Mouse (Mus musculus) limb, embryonic 12.5 days (tissue): ENCODE results near the gene Hacd2. TPM values are rescaled to one million over a fixed set of nuclear protein-coding genes. Genes with fewer than 3 reads are reported as not detected.

Experiments used
- ATAC-seq: fragments of 200-750 bp; cut with Nextera tagmentation; 2 replicates; pipeline ENCODE4 v1.8.0; 2017; ENCODE audit warnings: low read depth, moderate TSS enrichment; ENCODE audit not compliant: insufficient number of reproducible peaks, insufficient read depth, low FRiP score, low TSS enrichment
- H3K27ac ChIP-seq: fragments of 300-500 bp; sonication (generic); 2 replicates; pipeline ENCODE4 v1.5.1; 2016; ENCODE audit warnings: mild to moderate bottlenecking, moderate library complexity
- H3K27me3 ChIP-seq: fragments of 300-500 bp; sonication (generic); 2 replicates; pipeline ENCODE4 v1.6.1; 2016; ENCODE audit warnings: mild to moderate bottlenecking, moderate library complexity
- H3K36me3 ChIP-seq: fragments of 300-500 bp; sonication (generic); 2 replicates; pipeline ENCODE4 v1.6.1; 2016; ENCODE audit warnings: mild to moderate bottlenecking, moderate library complexity
- H3K4me1 ChIP-seq: fragments of 300-500 bp; sonication (generic); replicated peaks from 2 replicates; pipeline ENCODE4 v1.6.1; 2016
- H3K4me2 ChIP-seq: fragments of 300-500 bp; sonication (generic); 2 replicates; pipeline ENCODE4 v1.6.1; 2016; ENCODE audit warnings: mild to moderate bottlenecking, moderate library complexity
- H3K4me3 ChIP-seq: fragments of 300-500 bp; sonication (generic); replicated peaks from 2 replicates; pipeline ENCODE4 v1.5.1; 2016; ENCODE audit warnings: mild to moderate bottlenecking
- H3K9ac ChIP-seq: fragments of 300-500 bp; sonication (generic); replicated peaks from 2 replicates; pipeline ENCODE4 v1.6.1; 2016; ENCODE audit warnings: mild to moderate bottlenecking, moderate library complexity
- H3K9me3 ChIP-seq: fragments of 300-500 bp; sonication (generic); 2 replicates; pipeline ENCODE4 v1.6.1; 2016; ENCODE audit warnings: mild to moderate bottlenecking, moderate library complexity
- WGBS: fragments of 180-500 bp; shearing (Covaris S2); methylation state at CpG from one replicate; pipeline ENCODE4 v1.1.7; 2016; 5-methylcytosine and 5-hydroxymethylcytosine counted together
- polyA plus RNA-seq: library from polyadenylated mRNA; unstranded; fragments of >200 nt; fragmentation: Nextera tagmentation; extraction: Ambion mirVana; gene quantifications from 2 replicates; pipeline ENCODE4 v1.2.1, GENCODE M21; 2016

Hacd2 gene
- polyA plus RNA-seq, 1 experiment from 2014 or later: 57.9 TPM

- H3K4me2 ChIP-seq: no peak overlapping the region
- peaks cover 8% of the 10 kb centered on the region; the same call in 1 of the 2 replicates for H3K4me1 ChIP-seq
- 93% methylated on average over 5 of the region's 5 CpGs for WGBS
- H3K27me3 ChIP-seq: no peaks in the 10 kb centered on the region
- no peak overlapping the region for H3K27ac ChIP-seq
- no peak overlapping the region for H3K4me3 ChIP-seq
- no peaks in the 10 kb centered on the region for H3K9me3 ChIP-seq
- no peak for ATAC-seq
- no peak overlapping the region for H3K9ac ChIP-seq
- H3K36me3 ChIP-seq: peaks cover 43% of the 10 kb centered on the region
Observed at GRCm38 (mm10) chr16:35034971-35035370, 12.7 kb downstream of the Hacd2 start.

- Histone ChIP-seq H3K27me3 (no peaks in the 10 kb centered on the region), H3K9ac (no peak overlapping the region), H3K9me3 (no peaks in the 10 kb centered on the region), H3K4me2 (no peak overlapping the region), H3K36me3 (peaks cover 44% of the 10 kb centered on the region), H3K4me3 (no peak overlapping the region), H3K27ac (no peak overlapping the region), H3K4me1 (peaks cover 8% of the 10 kb centered on the region; the same call in 1 of the 2 replicates)
- no peak for ATAC-seq
- WGBS: 68% methylated on average over 5 of the region's 5 CpGs
Observed at GRCm38 (mm10) chr16:35036754-35037153, 14.5 kb downstream of the Hacd2 start.

GRCm38 (mm10) chr16:35038343-35039057 is 16.3 kb downstream of the Hacd2 start:
- H3K9me3 ChIP-seq: no peaks in the 10 kb centered on the region
- H3K36me3 ChIP-seq: peaks cover 46% of the 10 kb centered on the region
- H3K27me3 ChIP-seq: no peaks in the 10 kb centered on the region
- no peak overlapping the region for H3K27ac ChIP-seq
- no peak overlapping the region for H3K9ac ChIP-seq
- H3K4me1 ChIP-seq: peaks cover 8% of the 10 kb centered on the region; the same call in 1 of the 2 replicates
- H3K4me3 ChIP-seq: no peak overlapping the region
- H3K4me2 ChIP-seq: no peak overlapping the region
- ATAC-seq: no peak
- 15% methylated on average over 4 of the region's 4 CpGs for WGBS

GRCm38 (mm10) chr16:35040154-35040553 is 17.9 kb downstream of the Hacd2 start:
- Histone ChIP-seq H3K27me3 (no peaks in the 10 kb centered on the region), H3K4me2 (no peak overlapping the region), H3K4me3 (no peak overlapping the region), H3K36me3 (peaks cover 40% of the 10 kb centered on the region), H3K4me1 (peaks cover 8% of the 10 kb centered on the region; the same call in 1 of the 2 replicates), H3K27ac (no peak overlapping the region), H3K9me3 (no peaks in the 10 kb centered on the region), H3K9ac (no peak overlapping the region)
- WGBS: 73% methylated on average over 1 of the region's 1 CpGs
- ATAC-seq: no peak

- Histone ChIP-seq H3K27ac (no peak overlapping the region), H3K9me3 (no peaks in the 10 kb centered on the region), H3K27me3 (no peaks in the 10 kb centered on the region), H3K4me2 (no peak overlapping the region), H3K4me1 (peaks cover 8% of the 10 kb centered on the region; the same call in 1 of the 2 replicates), H3K4me3 (no peak overlapping the region), H3K36me3 (peaks cover 42% of the 10 kb centered on the region), H3K9ac (no peak overlapping the region)
- WGBS: 85% methylated on average over 7 of the region's 7 CpGs
- no peak for ATAC-seq
Observed at GRCm38 (mm10) chr16:35041001-35041400, 18.8 kb downstream of the Hacd2 start.

GRCm38 (mm10) chr16:35046081-35046775 is 24.0 kb downstream of the Hacd2 start:
- Histone ChIP-seq H3K9me3 (no peaks in the 10 kb centered on the region), H3K27me3 (no peaks in the 10 kb centered on the region), H3K9ac (no peak overlapping the region), H3K4me2 (no peak overlapping the region), H3K4me3 (no peak overlapping the region), H3K36me3 (peaks cover 31% of the 10 kb centered on the region; the same call in 1 of the 2 replicates), H3K4me1 (no peaks in the 10 kb centered on the region), H3K27ac (no peak overlapping the region)
- 77% methylated on average over 6 of the region's 6 CpGs for WGBS
- no peak for ATAC-seq

GRCm38 (mm10) chr16:35047272-35047969 is 25.2 kb downstream of the Hacd2 start:
- no peak for ATAC-seq
- Histone ChIP-seq H3K36me3 (peaks cover 20% of the 10 kb centered on the region; the same call in 1 of the 2 replicates), H3K4me1 (no peaks in the 10 kb centered on the region), H3K27ac (no peak overlapping the region), H3K4me2 (no peak overlapping the region), H3K9me3 (no peaks in the 10 kb centered on the region), H3K4me3 (no peak overlapping the region), H3K27me3 (no peaks in the 10 kb centered on the region), H3K9ac (no peak overlapping the region)
- WGBS: 88% methylated on average over 6 of the region's 6 CpGs

- no peaks in the 10 kb centered on the region for H3K9me3 ChIP-seq
- peaks cover 14% of the 10 kb centered on the region; the same call in 1 of the 2 replicates for H3K36me3 ChIP-seq
- H3K9ac ChIP-seq: no peak overlapping the region
- no peak for ATAC-seq
- no peak overlapping the region for H3K4me3 ChIP-seq
- WGBS: 72% methylated on average over 5 of the region's 5 CpGs
- no peak overlapping the region for H3K4me2 ChIP-seq
- no peaks in the 10 kb centered on the region for H3K27me3 ChIP-seq
- no peak overlapping the region for H3K27ac ChIP-seq
- no peaks in the 10 kb centered on the region; the same call in 1 of the 2 replicates for H3K4me1 ChIP-seq
Observed at GRCm38 (mm10) chr16:35051066-35051465, 28.8 kb downstream of the Hacd2 start.

GRCm38 (mm10) chr16:35052191-35052590 is 30.0 kb downstream of the Hacd2 start:
- Histone ChIP-seq H3K4me3 (no peak overlapping the region), H3K4me1 (no peaks in the 10 kb centered on the region; the same call in 1 of the 2 replicates), H3K27ac (no peak overlapping the region), H3K9ac (no peak overlapping the region), H3K27me3 (no peaks in the 10 kb centered on the region), H3K36me3 (peaks cover 8% of the 10 kb centered on the region; the same call in 1 of the 2 replicates), H3K9me3 (no peaks in the 10 kb centered on the region), H3K4me2 (no peak overlapping the region)
- ATAC-seq: no peak
- WGBS: 90% methylated on average over 1 of the region's 1 CpGs

- no peak overlapping the region for H3K27ac ChIP-seq
- no peaks in the 10 kb centered on the region for H3K27me3 ChIP-seq
- no peak overlapping the region for H3K4me3 ChIP-seq
- H3K9me3 ChIP-seq: no peaks in the 10 kb centered on the region
- no peak overlapping the region for H3K9ac ChIP-seq
- 90% methylated on average over 8 of the region's 8 CpGs for WGBS
- no peaks in the 10 kb centered on the region; the same call in 1 of the 2 replicates for H3K4me1 ChIP-seq
- ATAC-seq: no peak
- peaks cover 8% of the 10 kb centered on the region; the same call in 1 of the 2 replicates for H3K36me3 ChIP-seq
- no peak overlapping the region for H3K4me2 ChIP-seq
Observed at GRCm38 (mm10) chr16:35054432-35055193, 32.4 kb downstream of the Hacd2 start.
